9 mouse cellular contexts compared by ENCODE assay signal in genomic region chr15:94628463-94628829, GRCm38 (mm10). TPM values are rescaled to one million over a fixed set of nuclear protein-coding genes. Genes with fewer than 3 reads are reported as not detected.
A peak's percentile ranks its signal among the peaks of the same experiment; 100 is the strongest.
DNase-seq lines count a peak whose midpoint lies in the region; ATAC-seq and TF ChIP-seq lines count a peak whose summit lies in the region.
"Had no signal": no experiment of that assay in that cellular context is flagged by ENCODE, and none has a peak within 500 bp of the region (broad histone marks: within the 10 kb centered on the region; RNA-seq: fewer than 3 reads in every experiment).

No protein-coding gene starts in this region.

- H3K4me2 ChIP-seq in hindbrain, embryonic 11.5 days (replicated peaks; ENCODE audit: low read depth, low read length): peak overlapping the region; percentile 98
- H3K4me2 ChIP-seq in liver, postnatal 0 days (ENCODE audit: low read depth, low read length): peak overlapping the region; percentile 76

- TF ChIP-seq EP300 in ES-Bruce4 (IDR thresholded peaks at IDR 0.05; ENCODE audit: insufficient read depth, low read depth, low read length): no peak
- TF ChIP-seq EP300 in liver, postnatal 0 days (IDR thresholded peaks at IDR 0.05; ENCODE audit: low read depth): no peak

- H3K36me3 ChIP-seq in heart, embryonic 10.5 days: no peaks in the 10 kb centered on the region
- no peaks in the 10 kb centered on the region for H3K36me3 ChIP-seq in ES-Bruce4 (ENCODE audit: control insufficient read depth, insufficient read depth, low read length, poor library complexity, severe bottlenecking)
- no peaks in the 10 kb centered on the region for H3K36me3 ChIP-seq in hindbrain, embryonic 11.5 days (ENCODE audit: control insufficient read depth, insufficient read depth, low read length)
- H3K36me3 ChIP-seq in liver, postnatal 0 days (replicated peaks; ENCODE audit: insufficient read depth, low read length): no peaks in the 10 kb centered on the region

- peaks cover 4% of the 10 kb centered on the region; the same call in 1 of the 2 replicates for H3K4me1 ChIP-seq in heart, embryonic 10.5 days
- no peaks in the 10 kb centered on the region for H3K4me1 ChIP-seq in ES-Bruce4 (ENCODE audit: control insufficient read depth, insufficient read depth, low read length)
- no peaks in the 10 kb centered on the region for H3K4me1 ChIP-seq in hindbrain, embryonic 11.5 days (replicated peaks; ENCODE audit: control insufficient read depth, insufficient read depth, low read length)
- H3K4me1 ChIP-seq in liver, postnatal 0 days (ENCODE audit: insufficient read depth): no peaks in the 10 kb centered on the region

- 54% methylated on average over 2 of the region's 2 CpGs for WGBS in heart, embryonic 10.5 days
- 55% methylated on average over 2 of the region's 2 CpGs for WGBS in hindbrain, embryonic 11.5 days
- WGBS in liver, postnatal 0 days (ENCODE audit: insufficient replicate concordance): 47% methylated on average over 2 of the region's 2 CpGs

- peaks cover 41% of the 10 kb centered on the region for H3K27me3 ChIP-seq in heart, embryonic 10.5 days (ENCODE audit: insufficient read depth, poor library complexity, severe bottlenecking)
- peaks cover 2% of the 10 kb centered on the region; the same call in 1 of the 2 replicates for H3K27me3 ChIP-seq in ES-Bruce4 (ENCODE audit: control insufficient read depth, insufficient read depth, low read length, poor library complexity, severe bottlenecking)
- no peaks in the 10 kb centered on the region for H3K27me3 ChIP-seq in hindbrain, embryonic 11.5 days (ENCODE audit: control insufficient read depth, insufficient read depth, low read length)
- peaks cover 28% of the 10 kb centered on the region for H3K27me3 ChIP-seq in liver, postnatal 0 days (ENCODE audit: insufficient read depth, low read length)

- peak overlapping the region; percentile 76 for H3K4me3 ChIP-seq in heart, embryonic 10.5 days
- peak overlapping the region; percentile 48 for H3K4me3 ChIP-seq in ES-Bruce4 (ENCODE audit: low read depth, low read length)
- H3K4me3 ChIP-seq in hindbrain, embryonic 11.5 days (ENCODE audit: low read depth, low read length): peak overlapping the region; percentile 50
- H3K4me3 ChIP-seq in liver, postnatal 0 days (ENCODE audit: low read depth, low read length): no peak overlapping the region

- H3K9ac ChIP-seq in ES-Bruce4 (ENCODE audit: low read depth, poor library complexity, severe bottlenecking): no peak overlapping the region
- H3K9ac ChIP-seq in hindbrain, embryonic 11.5 days (ENCODE audit: low read depth, low read length): no peak overlapping the region; the same call in 1 of the 2 replicates
- H3K9ac ChIP-seq in liver, postnatal 0 days (replicated peaks): no peak overlapping the region

- intact Hi-C loops in heart, postnatal 10 days (cut with DNase I): no loop called here

- no peak for TF ChIP-seq POLR2A in ES-Bruce4 (IDR thresholded peaks at IDR 0.05; ENCODE audit: insufficient read depth, low read length)

- no peak; the same call in 1 of the 2 replicates for ATAC-seq in hindbrain, embryonic 11.5 days (ENCODE audit: low FRiP score)
- ATAC-seq in liver, postnatal 0 days: no peak
- no peak for ATAC-seq in frontal cortex, adult (ENCODE audit: low TSS enrichment)

- no peak for TF ChIP-seq CTCF in ES-Bruce4 (IDR thresholded peaks at IDR 0.05; ENCODE audit: low read depth, low read length)
- no peak for TF ChIP-seq CTCF in liver, postnatal 0 days (IDR thresholded peaks at IDR 0.05; ENCODE audit: low read depth)

- peak overlapping the region; percentile 87; the same call in 1 of the 2 replicates for H3K27ac ChIP-seq in heart, embryonic 10.5 days
- no peak overlapping the region for H3K27ac ChIP-seq in ES-Bruce4 (ENCODE audit: insufficient read depth, low read length)
- no peak overlapping the region for H3K27ac ChIP-seq in hindbrain, embryonic 11.5 days (ENCODE audit: low read depth, low read length)
- no peak overlapping the region for H3K27ac ChIP-seq in liver, postnatal 0 days (ENCODE audit: low read depth)
- H3K27ac ChIP-seq: macrophage had no signal

- no peaks in the 10 kb centered on the region for H3K9me3 ChIP-seq in heart, embryonic 10.5 days
- no peaks in the 10 kb centered on the region for H3K9me3 ChIP-seq in ES-Bruce4 (replicated peaks; ENCODE audit: control insufficient read depth, insufficient read depth, low read length, poor library complexity, severe bottlenecking)
- H3K9me3 ChIP-seq in hindbrain, embryonic 11.5 days (ENCODE audit: control insufficient read depth, low read length): no peaks in the 10 kb centered on the region
- H3K9me3 ChIP-seq in liver, postnatal 0 days (ENCODE audit: low read length): no peaks in the 10 kb centered on the region

- no peak for DNase-seq in heart, embryonic 10.5 days (ENCODE audit: low spot score)
- DNase-seq in heart, postnatal 10 days: no peak
- no peak for DNase-seq in hindbrain, embryonic 11.5 days (ENCODE audit: low spot score)
- DNase-seq in liver, postnatal 0 days: no peak
- no peak for DNase-seq in thymus, postnatal 10 days (ENCODE audit: low spot score in 2 of 2)
- DNase-seq in adrenal gland, adult 2 months: no peak

RNA-seq across cellular contexts. Expression of gene Tmem117, which starts 0.6 kb away (rescaled TPM):
- polyA plus RNA-seq in heart, embryonic 10.5 days (2016; fragmentation: Nextera tagmentation; extraction: Ambion mirVana): 0.73 and 1.8 TPM in 2 replicates
- total RNA-seq in heart, postnatal 10 days (2021): 10 to 100 TPM; 11.3 to 12.1 TPM
- polyA plus RNA-seq in ES-Bruce4 (2011; ENCODE audit: insufficient read depth, insufficient read length, low read depth, missing spikeins): 0.49 and 1.2 TPM in 2 replicates
- polyA plus RNA-seq in hindbrain, embryonic 11.5 days (2014; fragmentation: Nextera tagmentation; extraction: Ambion mirVana): 2.0 and 3.3 TPM in 2 replicates
- polyA plus RNA-seq in liver, postnatal 0 days (2015; fragmentation: Nextera tagmentation; extraction: Ambion mirVana): 0.24 TPM in 1 of 2 replicates, not detected in the other
- total RNA-seq in adrenal gland, adult 2 months (2021): 1 to 10 TPM; 2.5 to 7.1 TPM
- polyA plus RNA-seq in adrenal gland, adult 2 months (2012; rRNA removed): 0.26 and 0.30 TPM in 2 replicates

RNA-seq across cellular contexts. Expression of gene Twf1, which starts 38.8 kb away (rescaled TPM):
- polyA plus RNA-seq in heart, embryonic 10.5 days (2016; fragmentation: Nextera tagmentation; extraction: Ambion mirVana): 57.1 and 61.5 TPM in 2 replicates
- total RNA-seq in heart, postnatal 10 days (2021): 10 to 100 TPM; 35.4 to 45.2 TPM
- 92.3 and 94.9 TPM in 2 replicates for polyA plus RNA-seq in ES-Bruce4 (2011; ENCODE audit: insufficient read depth, insufficient read length, low read depth, missing spikeins)
- 113 and 115 TPM in 2 replicates for polyA plus RNA-seq in hindbrain, embryonic 11.5 days (2014; fragmentation: Nextera tagmentation; extraction: Ambion mirVana)
- polyA plus RNA-seq in liver, postnatal 0 days (2015; fragmentation: Nextera tagmentation; extraction: Ambion mirVana): 30.7 and 31.2 TPM in 2 replicates
- total RNA-seq in adrenal gland, adult 2 months (2021): 100 to 1,000 TPM in 1 of 2 experiments, 10 to 100 TPM in 1; 99.3 to 104 TPM
- polyA plus RNA-seq in adrenal gland, adult 2 months (2012; rRNA removed): 22.7 and 27.5 TPM in 2 replicates
